Mouse (Mus musculus): ENCODE results near the gene Kif1b. TPM values are rescaled to one million over a fixed set of nuclear protein-coding genes. Genes with fewer than 3 reads are reported as not detected.
"Not testable (repeated sequence)": the region's sequence is repeated elsewhere in the genome, so short reads cannot be mapped to it uniquely, and the experiment has no call there.

Kif1b gene
- total RNA-seq, 2 experiments from 2014 or later, result 372 to 435 TPM

DNA sequence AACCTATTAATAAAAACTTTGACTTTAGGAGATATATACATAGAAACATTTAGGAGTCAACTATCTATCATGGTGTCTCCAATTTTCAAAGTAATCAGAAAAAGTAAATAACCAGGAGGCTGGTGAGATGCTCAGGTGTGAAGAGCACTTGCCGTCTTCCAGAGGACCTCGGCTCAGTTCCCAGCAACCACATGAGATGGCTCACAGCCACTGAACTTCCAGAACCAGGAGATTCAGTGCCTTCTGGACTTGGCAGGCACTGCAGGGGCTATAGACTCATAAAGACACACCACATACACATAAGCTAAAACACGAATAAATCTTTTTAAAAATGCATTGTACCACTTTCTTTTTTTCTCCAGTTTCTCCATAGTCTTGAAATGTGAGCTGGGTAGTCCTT is 79.2 kb downstream of the Kif1b start:
- no peak for DNase-seq (ENCODE audit: extremely low spot score in 1 of 2, low spot score in 1 of 2)

DNA sequence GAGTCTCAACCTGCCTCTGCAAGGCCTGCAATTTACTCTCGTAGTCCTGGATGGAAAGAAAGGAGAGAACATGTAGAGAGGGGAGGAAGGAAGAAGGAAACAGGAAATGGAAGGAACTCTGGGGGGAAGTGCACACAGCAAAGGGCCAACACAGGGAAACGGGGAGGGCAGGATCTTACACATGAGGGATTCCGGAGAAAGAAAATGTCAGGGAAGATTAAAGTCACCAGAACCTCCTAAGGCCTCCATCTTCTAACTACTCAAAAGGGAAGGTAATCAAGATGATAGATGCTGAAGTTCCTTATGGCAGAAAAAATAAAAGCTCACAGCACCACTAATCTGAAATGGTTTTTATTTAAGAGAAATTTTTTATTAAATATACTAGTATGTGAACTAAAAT is 81.2 kb downstream of the Kif1b start:
- no peak for DNase-seq (ENCODE audit: extremely low spot score in 1 of 2, low spot score in 1 of 2)

DNA sequence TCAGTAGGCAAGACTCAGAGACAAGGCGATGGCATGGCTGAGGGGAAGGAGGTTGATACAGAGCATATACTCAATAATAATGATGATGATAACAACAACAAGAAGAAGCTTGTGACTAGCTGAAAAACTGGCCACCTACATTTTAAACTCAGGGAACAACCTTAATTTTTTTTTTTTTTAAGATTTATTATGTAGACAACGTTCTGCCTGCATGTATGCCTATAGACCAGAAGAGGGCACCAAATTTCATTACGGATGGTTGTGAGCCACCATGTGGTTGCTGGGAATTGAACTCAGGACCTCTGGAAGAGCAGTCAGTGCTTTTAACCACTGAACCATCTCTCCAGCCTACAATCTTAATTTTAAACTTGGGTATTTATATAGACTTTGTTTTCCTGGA is 84.0 kb downstream of the Kif1b start:
- no peak for DNase-seq (ENCODE audit: extremely low spot score in 1 of 2, low spot score in 1 of 2)

DNA sequence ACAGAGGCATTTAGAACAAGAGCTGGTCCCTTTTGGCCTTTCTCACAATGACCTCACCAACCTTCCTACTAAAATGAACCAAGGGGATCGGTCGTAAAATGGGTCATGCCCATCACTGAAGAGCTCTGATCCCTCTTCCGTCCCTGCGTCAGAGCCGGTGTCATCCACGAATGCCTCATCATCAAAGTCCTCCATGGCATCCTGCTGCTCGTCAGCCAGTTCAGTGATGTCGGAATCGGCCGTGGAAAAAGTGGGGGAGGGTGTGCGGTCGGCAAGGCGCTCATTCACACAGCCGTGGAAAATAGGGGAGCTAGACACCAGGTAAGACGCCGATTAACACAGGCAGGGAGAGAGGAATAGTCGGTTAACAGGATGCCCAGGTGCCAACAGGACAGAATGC is 87.0 kb downstream of the Kif1b start:
- no peak for DNase-seq (ENCODE audit: extremely low spot score in 1 of 2, low spot score in 1 of 2)

DNA sequence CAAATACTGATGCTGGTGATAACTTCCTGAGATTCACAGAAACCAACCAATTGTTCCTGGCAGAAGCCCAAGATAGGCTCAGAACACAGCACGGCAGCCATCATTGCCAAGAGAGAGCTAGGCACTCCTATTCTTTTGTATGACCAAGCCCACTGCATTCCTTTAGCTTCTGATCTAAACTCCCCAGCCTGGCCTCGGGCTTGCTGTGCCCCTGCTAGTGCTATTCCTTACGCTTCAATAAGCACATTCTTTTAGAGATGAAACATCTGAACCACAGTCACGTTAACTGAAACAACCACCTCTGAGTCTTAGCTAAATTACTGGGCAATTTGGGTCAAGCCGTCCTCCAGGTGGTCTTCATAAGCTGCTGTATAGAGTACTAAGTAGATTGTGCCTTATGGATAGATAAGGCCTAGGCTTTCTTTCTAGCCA is 87.4 kb downstream of the Kif1b start:
- no peak for DNase-seq (ENCODE audit: extremely low spot score in 1 of 2, low spot score in 1 of 2)

DNA sequence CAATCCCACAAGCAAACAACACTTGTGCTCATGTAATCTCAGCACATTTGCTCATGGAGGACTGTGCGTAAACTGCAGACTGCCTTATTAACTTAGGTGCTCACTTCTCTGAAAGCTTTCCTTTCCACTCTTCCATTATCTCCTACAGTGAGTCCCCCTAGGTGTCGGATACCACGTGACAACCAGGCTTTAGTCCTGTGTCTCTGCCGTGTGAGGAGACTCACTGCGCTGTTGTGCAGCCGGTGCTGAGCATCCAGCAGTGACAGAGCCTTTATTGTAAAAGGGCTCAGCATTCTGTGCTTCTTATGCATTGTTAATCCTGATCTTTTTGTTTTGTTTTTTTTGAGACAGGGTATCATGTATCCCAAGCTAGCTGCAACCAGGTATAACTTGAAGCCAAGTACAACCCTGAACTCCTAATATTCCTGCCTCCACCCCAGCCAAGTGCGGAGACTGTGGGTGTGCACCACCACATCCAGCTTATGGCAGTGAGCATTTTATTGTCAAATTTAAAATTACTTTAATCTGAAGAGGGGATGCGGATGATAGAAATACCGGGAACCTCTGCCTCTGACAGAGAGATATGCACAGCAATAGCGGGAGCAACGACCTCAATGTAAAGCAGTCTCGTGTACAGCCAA is 88.0 kb downstream of the Kif1b start:
- no peak for DNase-seq (ENCODE audit: extremely low spot score in 1 of 2, low spot score in 1 of 2)

DNA sequence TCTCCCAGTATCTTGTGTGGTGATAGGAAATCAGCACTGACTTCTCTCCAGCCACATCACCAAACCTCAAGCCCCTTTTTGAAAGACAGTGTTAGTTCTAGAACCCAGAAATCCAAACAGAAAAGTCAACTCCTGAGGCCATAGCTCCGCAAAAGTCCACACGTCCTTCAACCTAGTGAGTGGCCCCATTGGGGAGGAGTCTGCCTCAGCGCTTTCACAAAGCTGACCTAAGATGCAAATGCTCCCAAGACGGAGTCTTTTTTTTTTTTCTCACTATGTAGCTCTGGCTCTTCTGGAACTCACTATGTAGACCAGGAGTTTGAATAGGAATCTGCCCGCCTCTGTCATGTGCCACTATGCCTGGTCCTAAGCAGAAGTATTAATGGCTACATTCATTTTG is 89.0 kb downstream of the Kif1b start:
- no peak for DNase-seq (ENCODE audit: extremely low spot score in 1 of 2, low spot score in 1 of 2)

DNA sequence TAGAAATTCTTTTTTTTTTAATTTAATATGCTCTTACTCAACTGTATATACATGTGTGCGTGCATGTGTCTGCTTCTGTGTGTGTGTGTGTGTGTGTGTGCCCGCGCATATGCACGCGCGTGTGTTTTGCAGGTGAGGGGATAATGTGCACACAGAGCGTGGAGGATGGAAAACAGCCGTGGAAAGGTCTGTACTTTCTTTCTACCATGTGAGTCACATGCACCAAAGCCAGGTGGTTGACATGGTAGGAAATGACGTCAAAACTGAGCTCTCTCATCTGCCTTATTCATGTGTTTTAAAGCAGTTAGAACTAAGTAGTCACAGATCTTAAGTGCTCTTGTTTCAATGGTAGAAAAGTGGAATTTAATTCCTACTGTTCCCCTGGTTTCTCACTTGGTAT is 91.5 kb downstream of the Kif1b start:
- DNase-seq (ENCODE audit: extremely low spot score in 1 of 2, low spot score in 1 of 2), result no peak

DNA sequence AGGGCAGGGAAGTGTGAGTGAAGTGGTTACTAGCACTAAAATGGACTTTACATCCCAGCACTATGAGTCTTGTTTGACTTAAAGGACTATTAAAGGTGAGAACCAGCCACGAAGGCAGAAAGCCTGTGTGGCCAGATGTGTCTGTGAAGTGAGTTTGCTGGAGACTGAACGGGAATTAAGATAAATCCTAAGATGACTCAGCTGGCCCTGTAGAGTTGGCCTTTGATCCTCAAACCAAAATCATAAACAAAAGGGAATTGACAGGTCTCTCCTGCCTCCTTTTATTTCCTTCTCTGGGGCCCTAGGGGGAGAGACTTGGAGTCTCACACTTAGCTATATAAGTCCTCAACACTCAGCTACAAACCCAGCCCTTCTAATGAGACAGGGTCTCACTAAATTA is 92.1 kb downstream of the Kif1b start:
- no peak for DNase-seq (ENCODE audit: extremely low spot score in 1 of 2, low spot score in 1 of 2)

DNA sequence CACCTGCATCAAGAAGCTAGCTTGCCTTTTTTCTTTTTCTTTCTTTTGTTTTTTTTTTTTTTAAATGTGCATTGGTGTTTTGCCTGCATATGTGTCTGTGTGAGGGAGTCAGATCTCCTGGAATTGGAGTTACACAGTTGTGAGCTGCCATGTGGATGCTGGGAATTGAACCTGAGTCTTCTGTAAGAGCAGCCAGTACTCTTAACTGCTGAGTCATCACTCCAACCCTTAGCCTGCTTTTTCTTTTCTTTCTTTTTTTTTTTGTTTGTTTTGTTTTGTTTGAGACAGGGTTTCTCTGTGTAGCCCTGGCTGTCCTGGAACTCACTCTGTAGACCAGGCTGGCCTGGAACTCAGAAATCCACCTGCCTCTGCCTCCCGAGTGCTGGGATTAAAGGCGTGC is 93.0 kb downstream of the Kif1b start:
- DNase-seq (ENCODE audit: extremely low spot score in 1 of 2, low spot score in 1 of 2), result not testable (repeated sequence)

DNA sequence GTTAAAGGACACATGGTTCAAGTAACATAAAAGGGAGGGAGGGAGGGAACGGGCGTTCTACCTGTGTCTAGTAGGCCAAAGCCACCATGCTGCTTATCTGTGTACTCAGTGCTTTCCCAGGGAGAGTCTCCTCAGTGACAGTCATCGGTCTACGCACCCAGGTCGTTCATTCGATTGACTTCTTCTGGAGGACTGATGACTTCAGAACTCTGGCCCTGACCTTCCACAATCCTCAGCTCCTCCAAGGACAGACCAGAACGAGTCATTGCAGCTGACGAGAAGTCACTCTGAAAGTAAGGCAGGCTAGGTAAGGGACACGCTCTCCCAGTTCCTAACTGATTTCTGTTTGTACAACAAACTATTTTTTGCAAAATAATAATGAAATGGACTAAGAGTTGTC is 94.0 kb downstream of the Kif1b start:
- DNase-seq (ENCODE audit: extremely low spot score in 1 of 2, low spot score in 1 of 2), result no peak

DNA sequence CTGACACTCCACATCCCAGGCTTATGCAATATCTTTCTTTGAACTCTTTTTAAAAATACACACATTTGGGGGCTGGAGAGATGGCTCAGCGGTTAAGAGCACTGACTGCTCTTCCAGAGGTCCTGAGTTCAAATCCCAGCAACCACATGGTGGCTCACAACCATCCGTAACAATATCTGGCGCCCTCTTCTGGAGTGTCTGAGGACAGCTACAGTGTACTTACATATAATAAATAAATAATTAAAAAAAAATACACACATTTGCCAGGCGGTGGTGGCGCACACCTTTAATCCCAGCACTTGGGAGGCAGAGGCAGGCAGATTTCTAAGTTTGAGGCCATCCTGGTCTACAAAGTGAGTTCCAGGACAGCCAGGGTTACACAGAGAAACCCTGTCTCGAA is 96.1 kb downstream of the Kif1b start:
- not testable (repeated sequence) for DNase-seq (ENCODE audit: extremely low spot score in 1 of 2, low spot score in 1 of 2)

DNA sequence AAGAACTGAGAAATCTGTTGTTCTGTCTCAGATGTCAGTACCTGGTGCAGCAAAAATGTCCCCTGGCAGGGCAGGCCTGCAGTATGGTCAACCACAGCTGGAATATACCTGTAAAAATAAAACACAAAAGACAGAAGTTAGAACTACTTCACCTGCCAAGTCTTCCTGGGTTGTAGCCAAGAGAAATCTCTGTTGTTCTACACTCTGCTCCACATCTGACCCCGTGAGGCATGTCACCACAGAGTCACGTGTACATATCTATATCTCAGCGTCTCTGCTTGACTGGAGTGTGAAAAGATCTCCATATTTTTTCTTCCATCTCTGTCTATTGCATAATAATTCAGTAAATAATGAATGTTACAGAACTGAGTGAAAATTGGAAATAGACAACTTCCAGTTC is 105.0 kb downstream of the Kif1b start:
- DNase-seq (ENCODE audit: extremely low spot score in 1 of 2, low spot score in 1 of 2), result no peak

DNA sequence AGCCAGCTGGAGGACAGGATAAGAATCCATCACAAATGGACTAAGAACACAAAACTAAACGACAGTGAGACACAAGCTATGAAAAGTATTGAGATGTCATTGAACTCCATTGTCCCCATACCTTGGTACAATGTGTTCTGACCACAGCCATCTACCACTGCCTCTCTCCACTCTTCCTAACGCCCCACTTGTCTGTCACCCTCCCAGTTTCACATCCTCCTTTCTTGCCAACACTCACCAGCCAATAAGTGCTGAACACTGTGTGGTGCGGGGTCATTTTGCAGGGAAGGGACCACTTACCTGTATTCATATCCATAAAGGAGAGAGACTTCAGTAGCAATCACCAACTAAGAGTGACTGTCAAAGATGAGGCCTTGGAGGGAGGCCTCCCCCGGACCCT is 106.4 kb downstream of the Kif1b start:
- no peak for DNase-seq (ENCODE audit: extremely low spot score in 1 of 2, low spot score in 1 of 2)

DNA sequence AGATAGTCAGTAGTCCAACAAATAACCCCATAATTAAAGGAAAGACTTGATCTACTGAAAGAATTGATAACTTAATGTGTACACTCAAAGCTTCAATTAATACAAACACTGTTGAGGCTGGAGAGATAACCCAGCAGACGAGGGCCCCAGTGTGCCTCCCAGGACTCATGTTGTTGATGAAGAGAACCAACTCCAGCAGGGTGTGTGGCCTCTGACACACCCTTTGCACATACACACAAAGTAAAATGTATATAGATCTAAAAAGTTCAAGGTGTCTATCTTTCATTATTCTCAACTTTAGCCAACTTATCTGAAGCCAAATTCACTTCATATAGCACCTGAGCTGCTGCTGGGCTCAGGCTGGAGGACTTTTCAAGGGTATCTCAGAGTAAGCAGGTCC is 110.3 kb downstream of the Kif1b start:
- DNase-seq (ENCODE audit: extremely low spot score in 1 of 2, low spot score in 1 of 2), result no peak

DNA sequence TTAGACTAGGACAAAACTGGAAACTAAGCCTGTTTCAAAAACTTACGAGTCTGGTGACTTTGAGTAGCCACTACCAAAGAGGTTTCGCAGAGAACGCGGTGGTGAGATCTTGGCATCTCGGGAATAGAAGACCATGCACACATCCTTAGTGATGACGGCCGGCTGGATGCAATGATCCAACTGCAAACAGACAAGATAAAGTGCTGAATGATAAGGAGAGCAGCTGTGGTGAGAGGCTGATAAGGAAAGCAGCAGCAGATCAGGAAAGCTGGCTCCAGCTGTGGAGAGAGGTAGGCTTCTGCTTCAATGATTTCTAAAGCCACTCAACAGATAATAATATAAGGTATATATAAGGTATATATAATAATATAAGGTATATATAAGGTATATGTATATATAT is 116.4 kb downstream of the Kif1b start:
- no peak for DNase-seq (ENCODE audit: extremely low spot score in 1 of 2, low spot score in 1 of 2)

DNA sequence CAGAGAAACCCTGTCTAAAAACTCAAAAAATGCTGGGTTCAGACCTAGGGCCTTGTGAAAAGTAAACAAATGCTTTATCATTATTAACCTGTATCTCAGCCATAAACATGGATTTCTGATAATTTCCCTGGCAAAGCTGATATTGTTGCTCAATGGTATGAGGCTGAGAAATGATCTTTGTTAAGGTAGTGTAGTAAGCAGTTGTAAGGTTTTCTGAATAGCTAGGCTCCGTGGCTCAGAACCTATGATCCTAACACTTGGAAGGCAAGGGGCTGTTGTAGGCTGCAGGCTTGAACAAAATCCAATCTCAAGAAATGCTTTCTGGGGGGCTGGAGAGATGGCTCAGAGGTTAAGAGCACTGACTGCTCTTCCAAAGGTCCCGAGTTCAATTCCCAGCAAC is 118.9 kb downstream of the Kif1b start:
- no peak for DNase-seq (ENCODE audit: extremely low spot score in 1 of 2, low spot score in 1 of 2)

DNA sequence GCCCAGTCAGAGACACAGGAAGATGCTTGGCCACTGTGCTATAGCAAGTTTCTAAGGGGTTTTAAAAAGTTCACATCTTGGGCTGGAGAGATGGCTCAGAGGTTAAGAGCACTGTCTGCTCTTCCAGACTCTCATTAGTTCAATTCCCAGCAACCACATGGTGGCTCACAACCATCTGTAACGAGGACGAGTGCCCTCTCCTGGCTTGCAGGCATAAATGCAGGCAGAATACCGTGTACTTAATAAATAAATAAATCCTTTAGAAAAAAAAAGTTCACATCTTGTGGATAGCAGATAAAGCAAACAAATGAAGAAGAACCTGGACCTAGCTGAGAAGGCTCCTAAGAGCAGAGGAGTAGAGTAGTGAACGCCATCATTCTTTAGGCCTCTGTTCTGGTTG is 124.7 kb downstream of the Kif1b start:
- no peak for DNase-seq (ENCODE audit: extremely low spot score in 1 of 2, low spot score in 1 of 2)

DNA sequence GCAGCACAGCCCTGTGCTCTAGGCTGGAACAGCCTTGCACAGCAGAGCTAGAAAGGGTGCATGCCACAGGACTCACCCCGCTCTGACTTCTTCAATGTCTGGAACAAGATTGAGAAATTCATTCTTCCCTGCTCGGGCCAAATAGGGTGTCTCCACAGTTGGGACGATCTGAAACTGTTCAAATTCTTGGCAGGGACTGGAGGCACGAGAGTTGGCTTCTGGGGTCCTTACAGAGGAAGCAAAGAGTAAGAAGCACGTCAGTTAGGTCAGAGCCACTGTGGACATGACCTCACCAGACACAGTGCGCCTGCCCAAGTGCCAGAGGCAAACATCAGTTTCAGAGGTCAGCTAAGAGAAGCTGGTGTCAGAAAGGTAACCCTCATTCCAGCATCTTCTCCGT is 125.3 kb downstream of the Kif1b start:
- DNase-seq (ENCODE audit: extremely low spot score in 1 of 2, low spot score in 1 of 2), result no peak

DNA sequence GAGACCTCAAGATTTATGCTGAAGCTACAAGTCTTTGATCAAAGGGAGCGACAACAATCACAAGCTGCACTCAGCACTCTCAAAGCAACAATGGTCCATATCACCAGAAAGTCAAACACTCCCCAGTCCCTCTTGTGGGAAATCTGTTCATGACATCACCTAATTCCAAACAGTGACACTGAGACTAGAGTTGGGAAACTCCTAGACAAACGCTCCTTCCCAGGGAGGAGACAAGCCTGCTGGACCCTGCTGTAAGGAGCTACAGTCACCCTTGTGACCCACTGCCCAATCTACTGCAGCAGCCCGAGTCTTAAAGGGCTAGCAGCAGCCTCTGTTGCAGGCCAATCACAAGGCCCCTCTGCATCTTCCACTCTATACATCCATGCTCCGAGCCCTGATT is 127.9 kb downstream of the Kif1b start:
- no peak for DNase-seq (ENCODE audit: extremely low spot score in 1 of 2, low spot score in 1 of 2)

DNA sequence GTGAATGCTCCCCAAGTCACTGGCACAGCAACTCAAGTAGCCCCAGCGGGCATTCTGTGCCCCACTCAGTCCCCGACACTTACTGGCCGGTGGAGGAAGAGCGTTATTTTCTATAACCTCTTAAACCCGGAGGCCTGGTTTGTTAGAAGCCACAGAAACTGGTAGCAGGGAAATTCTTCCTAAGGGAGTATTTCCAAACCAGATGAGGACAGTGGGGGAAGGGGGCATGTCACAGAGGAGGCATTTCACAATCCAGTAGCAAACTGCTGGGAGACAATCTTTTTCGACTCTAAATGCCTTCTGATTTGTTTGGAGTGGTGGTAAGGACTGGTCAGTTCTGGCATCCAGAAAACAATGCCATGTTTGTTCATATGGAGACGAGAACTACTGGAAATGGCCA is 128.3 kb downstream of the Kif1b start:
- DNase-seq (ENCODE audit: extremely low spot score in 1 of 2, low spot score in 1 of 2), result no peak

DNA sequence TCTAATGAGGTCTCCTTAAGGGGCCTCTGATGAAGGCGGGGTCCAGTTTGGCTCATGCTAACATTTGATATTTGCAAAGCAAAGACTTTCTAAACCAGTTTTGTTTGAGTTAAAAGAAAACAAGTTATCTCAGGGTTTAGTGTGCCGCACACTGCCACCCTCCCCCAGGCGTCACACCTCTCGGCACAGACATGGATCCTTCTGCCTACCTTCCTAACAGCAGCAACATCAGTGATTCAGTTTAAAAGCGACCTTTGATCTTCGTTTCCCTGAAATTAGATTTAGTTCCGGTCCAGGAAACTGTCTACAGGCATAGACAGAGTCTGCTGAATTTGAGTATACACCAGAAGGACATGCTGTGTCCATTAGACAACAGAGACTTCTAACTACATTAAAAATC is 129.2 kb downstream of the Kif1b start:
- DNase-seq (ENCODE audit: extremely low spot score in 1 of 2, low spot score in 1 of 2), result no peak

DNA sequence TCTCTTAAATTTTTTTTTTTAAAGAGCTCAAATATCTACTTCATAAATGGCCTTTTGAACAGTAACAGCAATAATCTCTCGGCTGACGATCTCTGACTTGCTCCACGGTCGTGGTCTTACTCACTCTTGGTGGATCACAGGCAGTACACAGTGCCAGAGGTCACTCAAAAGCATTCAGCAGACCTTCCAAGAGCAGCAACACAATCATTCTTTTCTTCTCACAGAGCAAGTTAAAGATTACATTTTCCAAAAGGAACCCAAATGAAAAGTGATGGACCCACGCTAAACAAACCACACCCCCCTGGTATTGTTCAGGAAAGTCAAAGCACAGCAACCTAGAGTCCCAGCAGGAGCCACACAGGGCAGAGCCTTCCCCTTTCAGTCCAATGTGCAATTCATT is 130.4 kb downstream of the Kif1b start:
- no peak for DNase-seq (ENCODE audit: extremely low spot score in 1 of 2, low spot score in 1 of 2)
